Mouse (Mus musculus) heart, embryonic 15.5 days (tissue): ENCODE results near the gene Zfp459. TPM values are rescaled to one million over a fixed set of nuclear protein-coding genes. Genes with fewer than 3 reads are reported as not detected.
"Not testable (repeated sequence)": the region's sequence is repeated elsewhere in the genome, so short reads cannot be mapped to it uniquely, and the experiment has no call there.

Experiments
- ATAC-seq: fragments of 200-750 bp; cut with Nextera tagmentation; replicated peaks from 2 replicates; pipeline ENCODE4 v1.8.0; 2017; ENCODE audit warnings: low read depth, moderate TSS enrichment; ENCODE audit not compliant: insufficient number of reproducible peaks, insufficient read depth, low FRiP score
- H3K27ac ChIP-seq: fragments of 300-500 bp; sonication (generic); 2 replicates; pipeline ENCODE4 v1.5.1; 2015; ENCODE audit warnings: mild to moderate bottlenecking, inconsistent platforms
- H3K27me3 ChIP-seq: fragments of 300-500 bp; sonication (generic); 2 replicates; pipeline ENCODE4 v1.6.1; 2015; ENCODE audit warnings: inconsistent platforms
- H3K36me3 ChIP-seq: fragments of 300-500 bp; sonication (generic); 2 replicates; pipeline ENCODE4 v1.6.1; 2015; ENCODE audit warnings: mild to moderate bottlenecking, inconsistent platforms
- H3K4me1 ChIP-seq: fragments of 300-500 bp; sonication (generic); replicated peaks from 2 replicates; pipeline ENCODE4 v1.6.1; 2015; ENCODE audit warnings: inconsistent platforms
- H3K4me2 ChIP-seq: fragments of 300-500 bp; sonication (generic); 2 replicates; pipeline ENCODE4 v1.6.1; 2015; ENCODE audit warnings: inconsistent platforms, mild to moderate bottlenecking, moderate library complexity
- H3K4me3 ChIP-seq: fragments of 300-500 bp; sonication (generic); 2 replicates; pipeline ENCODE4 v1.5.1; 2015; ENCODE audit warnings: mild to moderate bottlenecking, inconsistent platforms
- H3K9ac ChIP-seq: fragments of 300-500 bp; sonication (generic); 2 replicates; pipeline ENCODE4 v1.6.1; 2015; ENCODE audit warnings: mild to moderate bottlenecking, inconsistent platforms
- H3K9me3 ChIP-seq: fragments of 300-500 bp; sonication (generic); replicated peaks from 2 replicates; pipeline ENCODE4 v1.6.1; 2016; ENCODE audit warnings: inconsistent platforms
- WGBS: fragments of 180-500 bp; shearing (Covaris S2); methylation state at CpG from one replicate; pipeline ENCODE4 v1.1.7; 2015; ENCODE audit warnings: mixed read lengths; 5-methylcytosine and 5-hydroxymethylcytosine counted together
- polyA plus RNA-seq: library from polyadenylated mRNA; unstranded; fragments of >200 nt; fragmentation: Nextera tagmentation; extraction: Ambion mirVana; gene quantifications from 2 replicates; pipeline ENCODE4 v1.2.1, GENCODE M21; 2015

Gene Zfp459
- 0.30 and 0.62 TPM in 2 replicates for polyA plus RNA-seq

- Histone ChIP-seq H3K4me2 (peak within 1 kb of the TSS; percentile 81), H3K36me3 (no peaks in the 10 kb centered on the region), H3K9ac (peak within 1 kb of the TSS; percentile 38), H3K27ac (no peak within 1 kb of the TSS), H3K9me3 (no peaks in the 10 kb centered on the region), H3K4me3 (peak within 1 kb of the TSS; percentile 57), H3K27me3 (peaks cover 2% of the 10 kb centered on the region; the same call in 1 of the 2 replicates), H3K4me1 (peaks cover 7% of the 10 kb centered on the region; the same call in 1 of the 2 replicates)
- no peak for ATAC-seq
- under 1% methylated on average over 22 of the region's 22 CpGs for WGBS
These were observed at the start of gene Zfp459 for GRCm38 (mm10) chr13:67421207-67421857. TSS of gene Zfp459 (minus strand) at chr13:67421418.

GRCm38 (mm10) chr13:67469274-67469673 is 48.1 kb upstream of the Zfp459 start:
- ATAC-seq: no peak
- no peak overlapping the region for H3K4me3 ChIP-seq
- H3K27me3 ChIP-seq: no peaks in the 10 kb centered on the region
- peaks cover 32% of the 10 kb centered on the region for H3K36me3 ChIP-seq
- H3K4me1 ChIP-seq: no peaks in the 10 kb centered on the region
- H3K27ac ChIP-seq: no peak overlapping the region
- H3K4me2 ChIP-seq: no peak overlapping the region
- WGBS: 89% methylated on average over 3 of the region's 3 CpGs
- H3K9me3 ChIP-seq: no peaks in the 10 kb centered on the region
- H3K9ac ChIP-seq: no peak overlapping the region

- not testable (repeated sequence) for H3K9ac ChIP-seq, H3K36me3 ChIP-seq, H3K4me1 ChIP-seq, H3K4me3 ChIP-seq, H3K4me2 ChIP-seq, ATAC-seq, H3K27ac ChIP-seq, H3K9me3 ChIP-seq, H3K27me3 ChIP-seq
- WGBS: 85% methylated on average over 3 of the region's 5 CpGs
These were observed 42.4 kb upstream of the Zfp459 start for GRCm38 (mm10) chr13:67463506-67464185.

- Histone ChIP-seq H3K4me3 (peak overlapping the region; percentile 75), H3K9ac (peak overlapping the region; percentile 68), H3K36me3 (peaks cover 10% of the 10 kb centered on the region; the same call in 1 of the 2 replicates), H3K27ac (peak overlapping the region; percentile 71), H3K4me2 (peak overlapping the region; percentile 81), H3K9me3 (no peaks in the 10 kb centered on the region), H3K27me3 (no peaks in the 10 kb centered on the region), H3K4me1 (peaks cover 3% of the 10 kb centered on the region)
- 10% methylated on average over 3 of the region's 3 CpGs for WGBS
- no peak for ATAC-seq
These were observed 30.7 kb upstream of the Zfp459 start for GRCm38 (mm10) chr13:67452021-67452309.

GRCm38 (mm10) chr13:67451172-67452020 is 30.2 kb upstream of the Zfp459 start, which contains the start of gene Zfp874a:
TSS of gene Zfp874a (minus strand) at chr13:67451624.
- no peaks in the 10 kb centered on the region for H3K9me3 ChIP-seq
- H3K4me3 ChIP-seq: peak within 1 kb of the TSS; percentile 75
- H3K9ac ChIP-seq: peak within 1 kb of the TSS; percentile 68
- H3K4me2 ChIP-seq: peak within 1 kb of the TSS; percentile 81
- H3K27ac ChIP-seq: peak within 1 kb of the TSS; percentile 71
- peaks cover 16% of the 10 kb centered on the region; the same call in 1 of the 2 replicates for H3K36me3 ChIP-seq
- ATAC-seq: peak; percentile 94
- no peaks in the 10 kb centered on the region for H3K27me3 ChIP-seq
- H3K4me1 ChIP-seq: peaks cover 3% of the 10 kb centered on the region
- under 1% methylated on average over 20 of the region's 20 CpGs for WGBS

- H3K4me3 ChIP-seq, H3K9me3 ChIP-seq, ATAC-seq, H3K27ac ChIP-seq, H3K27me3 ChIP-seq, H3K4me2 ChIP-seq, H3K4me1 ChIP-seq, H3K9ac ChIP-seq: not testable (repeated sequence)
- WGBS: 88% methylated on average over 1 of the region's 3 CpGs
- H3K36me3 ChIP-seq: peaks cover 12% of the 10 kb centered on the region; the same call in 1 of the 2 replicates
These were observed 15.9 kb upstream of the Zfp459 start for GRCm38 (mm10) chr13:67437095-67437494.

GRCm38 (mm10) chr13:67428116-67428515 is 6.9 kb upstream of the Zfp459 start:
- H3K9ac ChIP-seq: no peak overlapping the region
- H3K9me3 ChIP-seq: no peaks in the 10 kb centered on the region
- no peaks in the 10 kb centered on the region for H3K36me3 ChIP-seq
- H3K4me1 ChIP-seq: no peaks in the 10 kb centered on the region
- no peaks in the 10 kb centered on the region for H3K27me3 ChIP-seq
- no peak overlapping the region for H3K4me3 ChIP-seq
- no peak overlapping the region for H3K27ac ChIP-seq
- 78% methylated on average over 3 of the region's 3 CpGs for WGBS
- no peak for ATAC-seq
- H3K4me2 ChIP-seq: no peak overlapping the region

- H3K4me3 ChIP-seq, H3K4me2 ChIP-seq, H3K4me1 ChIP-seq, H3K9me3 ChIP-seq, H3K27me3 ChIP-seq, H3K36me3 ChIP-seq, ATAC-seq, H3K27ac ChIP-seq, H3K9ac ChIP-seq: not testable (repeated sequence)
These were observed 4.5 kb upstream of the Zfp459 start for GRCm38 (mm10) chr13:67425699-67426098.

- not testable (repeated sequence) for H3K4me2 ChIP-seq, H3K4me3 ChIP-seq, H3K27me3 ChIP-seq, H3K27ac ChIP-seq, H3K9me3 ChIP-seq, H3K4me1 ChIP-seq, H3K36me3 ChIP-seq, ATAC-seq, H3K9ac ChIP-seq
- WGBS: 70% methylated on average over 2 of the region's 2 CpGs
These were observed 1.3 kb upstream of the Zfp459 start for GRCm38 (mm10) chr13:67422532-67422931.

- H3K27me3 ChIP-seq: peaks cover 2% of the 10 kb centered on the region; the same call in 1 of the 2 replicates
- no peak overlapping the region for H3K27ac ChIP-seq
- H3K9me3 ChIP-seq: no peaks in the 10 kb centered on the region
- no peaks in the 10 kb centered on the region for H3K36me3 ChIP-seq
- peak overlapping the region; percentile 81 for H3K4me2 ChIP-seq
- H3K9ac ChIP-seq: peak overlapping the region; percentile 38
- peak overlapping the region; percentile 57 for H3K4me3 ChIP-seq
- H3K4me1 ChIP-seq: peaks cover 7% of the 10 kb centered on the region; the same call in 1 of the 2 replicates
- 33% methylated on average over 11 of the region's 11 CpGs for WGBS
- ATAC-seq: no peak
These were observed 536 bp downstream of the Zfp459 start for GRCm38 (mm10) chr13:67420558-67421206.

GRCm38 (mm10) chr13:67416811-67417210 is 4.4 kb downstream of the Zfp459 start:
- Histone ChIP-seq H3K27ac (no peak overlapping the region), H3K4me1 (peaks cover 7% of the 10 kb centered on the region; the same call in 1 of the 2 replicates), H3K27me3 (peaks cover 2% of the 10 kb centered on the region; the same call in 1 of the 2 replicates), H3K9me3 (no peaks in the 10 kb centered on the region), H3K36me3 (no peaks in the 10 kb centered on the region), H3K4me3 (no peak overlapping the region), H3K9ac (no peak overlapping the region), H3K4me2 (no peak overlapping the region)
- no peak for ATAC-seq
- 85% methylated on average over 3 of the region's 3 CpGs for WGBS
